Mouse (Mus musculus) heart, adult 2 months (tissue): ENCODE results near the gene Pcgf3. TPM values are rescaled to one million over a fixed set of nuclear protein-coding genes. Genes with fewer than 3 reads are reported as not detected.
"Not testable (repeated sequence)": the region's sequence is repeated elsewhere in the genome, so short reads cannot be mapped to it uniquely, and the experiment has no call there.

Experiments
- DNase-seq, 2 experiments: peaks; one replicate each; pipeline ENCODE4 v3.0.0; 2021
- H3K27ac ChIP-seq: fragments of 200-600 bp; 2 replicates; pipeline ENCODE4 v1.8.1; 2022
- H3K27me3 ChIP-seq: fragments of 200-500 bp; 2 replicates; pipeline ENCODE4 v1.6.1; 2012; ENCODE audit warnings: mild to moderate bottlenecking, low read length, inconsistent platforms, mixed read lengths; ENCODE audit not compliant: control insufficient read depth, insufficient read depth
- H3K36me3 ChIP-seq: fragments of 200-500 bp; 2 replicates; pipeline ENCODE4 v1.6.1; 2012; ENCODE audit warnings: low read length, inconsistent platforms; ENCODE audit not compliant: control insufficient read depth, insufficient read depth
- H3K4me1 ChIP-seq: fragments of 200-500 bp; 2 replicates; pipeline ENCODE4 v1.6.1; 2011; ENCODE audit warnings: low read length; ENCODE audit not compliant: control insufficient read depth, insufficient read depth
- H3K4me3 ChIP-seq: fragments of 200-600 bp; 2 replicates; pipeline ENCODE4 v1.8.1; 2022
- H3K79me2 ChIP-seq: fragments of 200-500 bp; replicated peaks from 2 replicates; pipeline ENCODE4 v1.6.1; 2012; ENCODE audit warnings: mild to moderate bottlenecking, inconsistent platforms, low read length, moderate library complexity, mixed read lengths; ENCODE audit not compliant: control insufficient read depth, insufficient read depth
- H3K9ac ChIP-seq: fragments of 200-500 bp; 2 replicates; pipeline ENCODE4 v1.6.1; 2012; ENCODE audit warnings: low read depth, mild to moderate bottlenecking, control low read depth, inconsistent platforms, low read length, mixed read lengths
- CTCF ChIP-seq: fragments of 200-600 bp; IDR thresholded peaks from 2 replicates; pipeline ENCODE4 v1.8.1; 2022; ENCODE audit warnings: antibody characterized with exemption, mild to moderate bottlenecking, moderate library complexity
- EP300 ChIP-seq: fragments of 200-500 bp; IDR thresholded peaks from 2 replicates; pipeline ENCODE4 v1.6.1; 2011; ENCODE audit warnings: low read depth, low read length, control low read depth; ENCODE audit not compliant: insufficient read depth
- POLR2A ChIP-seq: fragments of 200-500 bp; IDR thresholded peaks from 2 replicates; pipeline ENCODE4 v1.6.1; 2011; ENCODE audit warnings: mild to moderate bottlenecking, low read depth, low read length, control low read depth; ENCODE audit not compliant: insufficient read depth
- WGBS: fragments of 180-500 bp; shearing (Covaris S2); methylation state at CpG from one replicate; pipeline ENCODE4 v1.1.7; 2018; 5-methylcytosine and 5-hydroxymethylcytosine counted together
- intact Hi-C: fragments of 180-260 bp; cut with DNase I; formaldehyde crosslinking; loops from one replicate; pipeline ENCODE4 v1.15.1; 2025
- polyA plus RNA-seq: library from polyadenylated mRNA; depleted of rRNA; stranded (reverse); fragments of >200 nt; gene quantifications from 2 replicates; pipeline ENCODE4 v1.2.3, GENCODE M21; 2012
- total RNA-seq, 2 experiments: library from RNA; stranded (reverse); gene quantifications; 2 replicates each; pipeline ENCODE4 v1.2.3; 2021

Gene Pcgf3
- total and polyA plus RNA-seq, 3 experiments = 7.5 to 32.7 (median 31.2) TPM

DNA sequence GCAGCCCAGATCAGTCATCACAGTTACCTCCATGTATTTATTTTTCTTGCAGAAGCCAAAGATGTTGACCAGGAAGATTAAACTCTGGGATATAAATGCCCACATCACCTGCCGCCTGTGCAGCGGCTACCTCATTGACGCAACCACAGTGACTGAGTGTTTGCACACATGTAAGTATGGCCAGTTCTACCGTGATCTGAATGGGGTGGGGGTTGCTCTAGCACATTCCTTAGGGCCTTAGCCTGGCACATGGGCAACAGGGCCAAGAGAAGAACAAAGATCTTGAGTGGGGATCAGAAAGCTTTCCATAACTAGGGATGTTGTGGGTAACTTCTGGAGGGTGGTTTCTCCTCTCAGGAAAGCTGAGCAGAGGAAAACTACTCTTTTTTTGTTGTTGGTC lies 12.7 kb downstream of the Pcgf3 start:
- peaks cover 6% of the 10 kb centered on the region; the same call in 1 of the 2 replicates for H3K79me2 ChIP-seq
- no peaks in the 10 kb centered on the region for H3K27me3 ChIP-seq
- no peak for TF ChIP-seq EP300
- no peak for TF ChIP-seq POLR2A
- no peak for TF ChIP-seq CTCF
- DNase-seq = no peak
- intact Hi-C loops = no loop called here
- no peak overlapping the region for H3K27ac ChIP-seq
- H3K4me3 ChIP-seq = no peak overlapping the region
- H3K9ac ChIP-seq = no peak overlapping the region
- peaks cover 2% of the 10 kb centered on the region for H3K4me1 ChIP-seq
- peaks cover 7% of the 10 kb centered on the region for H3K36me3 ChIP-seq
- WGBS = 80% methylated on average over 4 of the region's 4 CpGs

DNA sequence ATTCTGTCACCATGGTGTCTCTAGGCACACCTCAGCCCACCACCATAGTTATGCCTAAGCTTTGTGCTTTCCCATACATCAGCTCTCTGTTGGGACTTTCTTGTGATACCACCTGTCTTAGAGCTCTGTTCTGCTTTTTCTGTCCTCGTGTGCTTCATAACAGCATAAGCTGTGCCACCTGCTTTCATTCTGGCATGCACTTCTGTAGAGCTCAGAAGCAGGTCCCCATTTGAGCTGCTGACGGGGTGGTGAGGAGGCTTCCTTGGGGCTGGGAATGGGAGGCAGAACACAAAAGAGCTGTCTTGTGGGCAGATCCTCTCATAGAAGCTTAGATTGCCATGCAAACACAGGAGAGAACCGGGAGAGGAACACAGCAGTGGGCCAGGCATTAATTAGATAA lies 14.9 kb downstream of the Pcgf3 start:
- 88% methylated on average over 3 of the region's 3 CpGs for WGBS
- Histone ChIP-seq H3K9ac (no peak overlapping the region), H3K27me3 (no peaks in the 10 kb centered on the region), H3K79me2 (peaks cover 4% of the 10 kb centered on the region; the same call in 1 of the 2 replicates), H3K36me3 (peaks cover 3% of the 10 kb centered on the region; the same call in 1 of the 2 replicates), H3K4me3 (no peak overlapping the region), H3K27ac (no peak overlapping the region), H3K4me1 (no peaks in the 10 kb centered on the region)
- intact Hi-C loops = no loop called here
- DNase-seq = no peak
- TF ChIP-seq CTCF (no peak), EP300 (no peak), POLR2A (no peak)

DNA sequence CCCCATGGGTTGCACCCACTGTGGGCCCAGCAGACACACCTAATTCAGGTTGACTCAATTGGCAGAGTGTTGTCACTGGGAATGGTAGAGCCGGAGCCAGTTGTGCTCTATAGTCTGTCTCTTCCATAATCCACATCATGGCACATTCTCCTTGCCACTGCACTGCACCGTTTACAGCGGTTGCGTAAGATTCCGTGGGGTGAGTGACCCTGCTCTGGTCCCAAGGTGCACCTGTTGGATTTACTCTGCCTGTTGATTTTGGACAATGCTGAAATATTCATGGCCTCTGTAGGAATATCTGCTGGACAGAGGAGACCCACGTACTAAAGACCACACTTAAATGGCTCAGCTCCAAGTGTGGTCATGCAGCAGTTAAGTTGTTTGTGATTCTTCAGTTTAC lies 22.0 kb downstream of the Pcgf3 start:
- 88% methylated on average over 6 of the region's 6 CpGs for WGBS
- H3K27ac ChIP-seq = no peak overlapping the region
- no peak for TF ChIP-seq POLR2A
- TF ChIP-seq EP300 = no peak
- TF ChIP-seq CTCF = no peak
- DNase-seq = no peak
- no peak overlapping the region for H3K4me3 ChIP-seq
- peaks cover 5% of the 10 kb centered on the region for H3K36me3 ChIP-seq
- intact Hi-C loops = no loop called here
- peaks cover 2% of the 10 kb centered on the region; the same call in 1 of the 2 replicates for H3K79me2 ChIP-seq
- no peak overlapping the region for H3K9ac ChIP-seq
- no peaks in the 10 kb centered on the region for H3K27me3 ChIP-seq
- no peaks in the 10 kb centered on the region for H3K4me1 ChIP-seq

DNA sequence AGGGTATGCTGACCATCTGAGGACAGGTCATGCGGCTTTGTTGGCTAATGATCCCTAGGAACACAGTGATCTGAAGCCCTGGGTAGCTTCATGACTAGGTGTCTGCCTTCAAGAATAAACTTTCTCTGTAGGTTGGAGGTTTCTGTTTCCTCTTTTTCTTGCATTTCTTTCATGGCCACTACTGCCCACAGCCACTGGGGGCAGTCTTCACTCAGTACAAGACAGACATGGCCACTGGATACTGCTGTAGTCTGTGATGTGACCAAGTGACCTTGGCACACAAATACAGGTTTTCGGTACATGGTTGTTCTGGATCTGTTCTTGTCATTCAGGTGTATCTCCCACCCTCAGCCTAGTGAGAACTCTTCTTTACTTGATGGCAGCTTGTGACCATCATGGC lies 24.2 kb downstream of the Pcgf3 start:
- intact Hi-C loops = no loop called here
- peaks cover 2% of the 10 kb centered on the region; the same call in 1 of the 2 replicates for H3K79me2 ChIP-seq
- 99% methylated on average over 2 of the region's 2 CpGs for WGBS
- H3K9ac ChIP-seq = no peak overlapping the region
- no peaks in the 10 kb centered on the region for H3K27me3 ChIP-seq
- no peak overlapping the region for H3K4me3 ChIP-seq
- no peak overlapping the region for H3K27ac ChIP-seq
- TF ChIP-seq CTCF = peak; percentile 74
- TF ChIP-seq EP300 = no peak
- no peak for TF ChIP-seq POLR2A
- DNase-seq = no peak
- peaks cover 2% of the 10 kb centered on the region for H3K36me3 ChIP-seq
- H3K4me1 ChIP-seq = no peaks in the 10 kb centered on the region

DNA sequence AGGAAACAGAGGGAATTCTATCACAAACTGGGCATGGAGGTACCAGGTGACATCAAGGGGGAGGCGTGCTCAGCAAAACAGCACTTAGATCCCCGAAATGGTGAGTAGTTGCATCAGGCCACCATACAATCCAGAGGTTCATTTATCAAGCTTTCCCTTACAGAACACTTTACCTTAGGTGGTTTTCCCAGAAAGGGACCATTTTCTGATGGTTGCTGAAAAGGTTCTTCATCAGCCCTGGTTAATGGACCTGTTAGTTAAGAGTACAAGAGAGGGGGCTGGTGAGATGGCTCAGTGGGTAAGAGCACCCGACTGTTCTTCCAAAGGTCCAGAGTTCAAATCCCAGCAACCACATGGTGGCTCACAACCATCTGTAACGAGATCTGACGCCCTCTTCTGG lies 25.1 kb downstream of the Pcgf3 start:
- DNase-seq, H3K27me3 ChIP-seq, H3K9ac ChIP-seq, intact Hi-C loops, H3K27ac ChIP-seq, H3K36me3 ChIP-seq, H3K4me3 ChIP-seq, H3K79me2 ChIP-seq, H3K4me1 ChIP-seq: not testable (repeated sequence)
- 98% methylated on average over 5 of the region's 5 CpGs for WGBS

DNA sequence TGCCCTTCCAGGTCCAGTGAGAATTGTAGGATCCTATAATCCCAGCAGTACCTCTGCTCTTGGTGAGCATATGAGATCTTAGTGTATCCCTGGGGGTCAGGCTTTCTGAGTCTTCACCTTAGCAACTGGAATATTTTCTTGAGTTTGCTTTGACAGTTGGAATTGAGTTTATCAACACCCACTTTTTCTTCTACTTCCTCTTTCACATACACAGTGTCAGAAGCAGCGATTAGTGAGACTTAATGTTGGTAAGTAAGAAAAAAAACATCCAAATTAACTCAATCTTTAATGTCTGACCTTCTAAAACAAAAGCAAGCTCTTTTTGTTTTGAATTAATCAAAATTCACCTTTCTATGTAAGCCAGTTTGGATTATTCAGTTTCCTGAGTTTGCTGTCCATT lies 40.5 kb downstream of the Pcgf3 start:
- H3K79me2 ChIP-seq = no peaks in the 10 kb centered on the region
- H3K9ac ChIP-seq = no peak overlapping the region
- no peak overlapping the region for H3K27ac ChIP-seq
- TF ChIP-seq CTCF (no peak), POLR2A (no peak), EP300 (no peak)
- no peak overlapping the region for H3K4me3 ChIP-seq
- H3K27me3 ChIP-seq = no peaks in the 10 kb centered on the region
- no peaks in the 10 kb centered on the region for H3K36me3 ChIP-seq
- WGBS = 75% methylated on average over 1 of the region's 1 CpGs
- intact Hi-C loops = no loop called here
- no peak for DNase-seq
- no peaks in the 10 kb centered on the region for H3K4me1 ChIP-seq
